Mouse (Mus musculus) lung, adult 2 months (tissue): ENCODE results near the gene Foxl1.

Experiments
- CTCF ChIP-seq: fragments of 200-500 bp; IDR thresholded peaks from 2 replicates; pipeline ENCODE4 v1.5.1; 2011; ENCODE audit warnings: mild to moderate bottlenecking, low read length, control low read depth; ENCODE audit not compliant: insufficient read depth
- POLR2A ChIP-seq: fragments of 200-500 bp; IDR thresholded peaks from 2 replicates; pipeline ENCODE4 v1.6.1; 2011; ENCODE audit warnings: low read depth, mild to moderate bottlenecking, control low read depth, low read length, borderline replicate concordance; ENCODE audit errors: extremely low read depth

DNA sequence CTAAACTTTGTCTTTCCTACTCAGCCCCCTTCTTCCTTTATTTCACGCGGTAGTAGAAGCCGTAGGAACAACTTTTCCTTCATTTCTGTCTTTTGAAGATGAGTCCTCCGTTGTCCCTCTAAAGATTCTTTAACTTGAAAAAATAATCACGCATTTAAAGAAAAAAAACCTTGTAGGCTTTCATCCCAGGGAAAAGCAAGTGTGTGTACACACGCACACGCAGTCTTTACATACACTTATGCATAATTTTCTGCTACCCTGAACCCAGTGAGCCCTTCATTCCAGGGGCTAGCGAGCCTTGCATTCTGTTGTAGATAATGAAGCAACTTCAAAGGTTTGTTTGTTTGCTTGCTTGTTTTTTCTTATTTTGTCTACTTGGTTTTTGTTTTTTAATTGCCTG lies 39.5 kb upstream of the Foxl1 start:
- TF ChIP-seq CTCF (no peak), POLR2A (no peak)
